Mouse (Mus musculus) heart, postnatal 0 days (tissue): ENCODE results near the gene Ispd.

Experiments
- CTCF ChIP-seq: IDR thresholded peaks from 2 replicates; pipeline ENCODE4 v1.5.1; 2016; ENCODE audit warnings: antibody characterized with exemption, control low read depth, low read depth
- EP300 ChIP-seq: IDR thresholded peaks from 2 replicates; pipeline ENCODE4 v1.6.1; 2016; ENCODE audit warnings: antibody characterized with exemption, low read depth

DNA sequence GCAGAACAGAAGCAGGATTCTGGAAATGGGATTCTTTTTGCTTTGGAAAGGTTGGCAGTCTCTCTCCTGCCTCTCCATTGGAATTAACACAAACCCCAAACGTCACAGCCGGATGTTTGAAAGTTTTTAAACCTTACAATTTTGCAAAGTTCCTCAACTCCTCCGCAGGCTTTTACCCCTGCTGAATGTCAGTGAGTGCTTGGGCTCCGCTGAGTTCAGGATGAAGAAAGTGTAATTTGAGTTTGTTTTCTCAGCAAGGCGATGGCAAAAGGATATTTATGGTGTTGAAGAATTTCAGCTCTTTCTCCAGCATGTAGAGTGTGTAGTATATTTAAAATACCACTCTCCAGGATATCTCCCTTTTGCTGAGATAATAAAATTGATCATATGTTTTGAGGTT, 336.3 kb downstream of the Ispd start:
- TF ChIP-seq CTCF (no peak), EP300 (no peak)
